Mouse (Mus musculus) layer of hippocampus, adult 9-11 months (tissue): ENCODE measurements around the gene Hist1h2ab.
"Not testable (repeated sequence)": the region's sequence is repeated elsewhere in the genome, so short reads cannot be mapped to it uniquely, and the experiment has no call there.

Source experiments
- DNase-seq: peaks from one replicate; pipeline ENCODE4 v3.0.0; 2022

The Hist1h2ab gene

GRCm38 (mm10) chr13:23755000-23755399, 4.1 kb downstream of the Hist1h2ab start:
- no peak for DNase-seq

- peak; percentile 94 for DNase-seq
Measured at GRCm38 (mm10) chr13:23756790-23757189, 5.9 kb downstream of the Hist1h2ab start, which contains the start of gene Hist1h4b. Gene Hist1h4b, plus strand, starts transcription at chr13:23757013.

GRCm38 (mm10) chr13:23757211-23757773, 6.4 kb downstream of the Hist1h2ab start:
- DNase-seq, result no peak

- DNase-seq, result no peak
Measured at GRCm38 (mm10) chr13:23757921-23758320, 7.0 kb downstream of the Hist1h2ab start.

GRCm38 (mm10) chr13:23759251-23759771, 8.4 kb downstream of the Hist1h2ab start:
- no peak for DNase-seq

- DNase-seq, result no peak
Measured at GRCm38 (mm10) chr13:23759916-23760239, 9.0 kb downstream of the Hist1h2ab start.

GRCm38 (mm10) chr13:23760240-23760971, 9.5 kb downstream of the Hist1h2ab start:
- DNase-seq, result no peak

GRCm38 (mm10) chr13:23760972-23761864, 10.3 kb downstream of the Hist1h2ab start, which contains the start of gene Hist1h4a:
Gene Hist1h4a, minus strand, starts transcription at chr13:23761230.
- DNase-seq, result peak; percentile 98

- peak; percentile 74 for DNase-seq
Measured at GRCm38 (mm10) chr13:23761871-23762821, 11.2 kb downstream of the Hist1h2ab start, which contains the start of gene Hist1h3a. Gene Hist1h3a, minus strand, starts transcription at chr13:23762386.

- DNase-seq, result no peak
Measured at GRCm38 (mm10) chr13:23763242-23763585, 12.3 kb downstream of the Hist1h2ab start.

GRCm38 (mm10) chr13:23763586-23764323, 12.8 kb downstream of the Hist1h2ab start, which contains the start of gene Hist1h1a:
Gene Hist1h1a, plus strand, starts transcription at chr13:23763666.
- DNase-seq, result peak; percentile 85

- no peak for DNase-seq
Measured at GRCm38 (mm10) chr13:23764324-23765171, 13.6 kb downstream of the Hist1h2ab start.

GRCm38 (mm10) chr13:23765172-23765513, 14.2 kb downstream of the Hist1h2ab start:
- DNase-seq, result no peak

GRCm38 (mm10) chr13:23766772-23767171, 15.8 kb downstream of the Hist1h2ab start:
- DNase-seq, result no peak

- no peak for DNase-seq
Measured at GRCm38 (mm10) chr13:23768834-23769397, 18.0 kb downstream of the Hist1h2ab start.

- not testable (repeated sequence) for DNase-seq
Measured at GRCm38 (mm10) chr13:23769613-23770012, 18.7 kb downstream of the Hist1h2ab start, which contains the start of gene Trim38. Gene Trim38, plus strand, starts transcription at chr13:23769913.

GRCm38 (mm10) chr13:23772561-23773313, 21.8 kb downstream of the Hist1h2ab start:
- DNase-seq, result peak; percentile 49

GRCm38 (mm10) chr13:23778339-23778738, 27.4 kb downstream of the Hist1h2ab start:
- no peak for DNase-seq

GRCm38 (mm10) chr13:23779025-23779424, 28.1 kb downstream of the Hist1h2ab start:
- DNase-seq, result no peak
